Comparison of ENCODE assay signal across 17 mouse cellular contexts in the genomic region with DNA sequence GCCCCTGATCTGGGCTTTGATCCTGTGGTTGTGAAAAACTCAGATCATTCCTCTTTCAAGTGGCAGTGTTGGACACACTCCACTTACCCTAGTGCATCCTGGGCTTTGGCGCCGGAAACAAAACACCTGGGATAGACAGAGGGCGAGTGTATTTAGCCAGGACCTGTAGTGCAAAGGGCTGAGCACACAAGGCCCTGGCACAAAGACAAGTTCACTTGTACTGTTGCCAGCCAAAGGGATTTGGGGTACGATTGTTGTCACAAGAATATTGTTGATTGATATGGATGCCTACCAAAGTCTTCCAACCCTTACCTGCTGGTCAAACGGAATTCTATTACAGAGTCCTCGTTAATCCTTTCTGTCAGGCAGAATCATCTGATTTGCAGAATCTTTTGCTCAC.
"Had no signal": no experiment of that assay in that cellular context is flagged by ENCODE, and none has a peak within 500 bp of the region (broad histone marks: within the 10 kb centered on the region; RNA-seq: fewer than 3 reads in every experiment).

No protein-coding gene starts in this region.

- H3K4me3 ChIP-seq: lung, embryonic 15.5 days; megakaryocyte, embryonic 14.5 days; midbrain, embryonic 13.5 days; midbrain, embryonic 15.5 days; neural tube, embryonic 12.5 days had no signal

- H3K27me3 ChIP-seq: lung, embryonic 15.5 days; megakaryocyte, embryonic 14.5 days; midbrain, embryonic 13.5 days; midbrain, embryonic 15.5 days; neural tube, embryonic 12.5 days had no signal

- H3K4me1 ChIP-seq: lung, embryonic 15.5 days; megakaryocyte, embryonic 14.5 days; midbrain, embryonic 13.5 days; midbrain, embryonic 15.5 days; neural tube, embryonic 12.5 days had no signal

- DNase-seq: liver, postnatal 0 days; lung, adult 2 months; lung, postnatal 14 days; lung, postnatal 36 days; right cerebral cortex, adult 18-20 months; right cerebral cortex, postnatal 25 days; right cerebral cortex, postnatal 4 days; spleen, adult 18-20 months; thymus, adult 18-20 months; thymus, postnatal 14 days; thymus, postnatal 36 days had no signal

- H3K27ac ChIP-seq: lung, embryonic 15.5 days; macrophage; midbrain, embryonic 13.5 days; midbrain, embryonic 15.5 days; neural tube, embryonic 12.5 days had no signal
